ENCODE assay signal across 9 mouse cellular contexts in the genomic region with DNA sequence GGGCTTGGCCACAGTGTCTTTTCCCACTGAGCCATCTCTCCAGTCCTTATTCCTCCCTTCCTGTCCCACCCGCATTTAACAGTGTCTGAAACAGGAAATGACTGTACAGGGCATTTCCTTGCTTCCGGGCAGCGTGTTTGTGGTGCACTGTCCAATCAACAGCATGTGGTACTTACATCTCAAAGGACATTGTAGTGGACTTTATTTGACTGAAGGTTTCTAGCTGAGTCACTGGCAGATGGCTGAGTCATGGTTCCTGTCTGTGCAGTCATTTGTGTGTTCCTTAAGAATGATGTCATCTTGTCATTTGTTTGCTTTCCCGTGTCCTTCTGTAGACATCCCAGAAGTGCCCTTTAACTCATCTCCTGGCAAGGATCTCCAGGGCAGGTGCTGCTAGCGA. TPM values are rescaled to one million over a fixed set of nuclear protein-coding genes. Genes with fewer than 3 reads are reported as not detected.
A peak's percentile ranks its signal among the peaks of the same experiment; 100 is the strongest.
DNase-seq lines count a peak whose midpoint lies in the region.
"Had no signal": no experiment of that assay in that cellular context is flagged by ENCODE, and none has a peak within 500 bp of the region (broad histone marks: within the 10 kb centered on the region; RNA-seq: fewer than 3 reads in every experiment).

No protein-coding gene starts in this region.

- DNase-seq in embryo, embryonic 10 days (ENCODE audit: low spot score) = peak; percentile 34
- DNase-seq in embryo, embryonic 9.5 days (ENCODE audit: extremely low spot score) = no peak
- DNase-seq in left cerebral cortex, postnatal 25 days (ENCODE audit: low spot score in 2 of 2) = peak; percentile 7 to 34
- no peak for DNase-seq in left cerebral cortex, adult 18-20 months (ENCODE audit: low spot score in 2 of 2)
- DNase-seq in adrenal gland, adult 8-10 months = peak; percentile 65
- DNase-seq in lung, postnatal 10 days = peak; percentile 47
- DNase-seq in gastrocnemius, postnatal 4 days (ENCODE audit: low spot score in 2 of 2) = no peak
- DNase-seq in left cerebral cortex, adult 9 months (ENCODE audit: low spot score in 2 of 2) = no peak
- DNase-seq: thymus, postnatal 4 days had no signal

- intact Hi-C loops in left cerebral cortex, postnatal 25 days (cut with DNase I) = no loop called here

RNA-seq across cellular contexts. Expression of a gene that starts 50.2 kb away (rescaled TPM):
- 1 to 10 TPM; 1.5 to 2.8 TPM for total RNA-seq in left cerebral cortex, postnatal 25 days (2021)
- total RNA-seq in left cerebral cortex, adult 18-20 months (2021) = 1 to 10 TPM in 1 of 2 experiments, under 1 TPM in 1; 0.88 to 1.0 TPM
- 10 to 100 TPM; 17.9 to 26.2 (median 22.4) TPM for total RNA-seq in adrenal gland, adult 8-10 months (2022)
- 10 to 100 TPM; 14.4 to 18.2 TPM for total RNA-seq in gastrocnemius, postnatal 4 days (2021)

Comparison
In these comparisons a context has a peak if more than half of its experiments do, and no peak if none do; other contexts are left out.
1. DNase-seq: peak in embryo, embryonic 10 days (single experiment), left cerebral cortex, postnatal 25 days (2 of 2), adrenal gland, adult 8-10 months (single experiment) and lung, postnatal 10 days (single experiment); none in embryo, embryonic 9.5 days (single experiment), left cerebral cortex, adult 18-20 months (0 of 2), gastrocnemius, postnatal 4 days (0 of 2) and left cerebral cortex, adult 9 months (0 of 2).
2. RNA of a gene that starts 50.2 kb away (total RNA-seq): 17.9 to 26.2 TPM in adrenal gland, adult 8-10 months and 14.4 to 18.2 TPM in gastrocnemius, postnatal 4 days; 1.5 to 2.8 TPM in left cerebral cortex, postnatal 25 days and 0.88 to 1.0 TPM in left cerebral cortex, adult 18-20 months; every median in the first group is over 4 times any median in the second.